Mouse (Mus musculus) macrophage (primary cell): ENCODE measurements around the gene Maml3. TPM values are rescaled to one million over a fixed set of nuclear protein-coding genes. Genes with fewer than 3 reads are reported as not detected.
A peak's percentile ranks its signal among the peaks of the same experiment; 100 is the strongest.

Experiments
- H3K27ac ChIP-seq: fragments of 350-480 bp; formaldehyde crosslinking; 2 replicates; pipeline ENCODE4 v1.9.0; 2021
- H3K36me3 ChIP-seq: fragments of 350-480 bp; formaldehyde crosslinking; 2 replicates; pipeline ENCODE4 v1.9.0; 2021; ENCODE audit errors: inconsistent target
- H3K4me3 ChIP-seq: fragments of 350-480 bp; formaldehyde crosslinking; 2 replicates; pipeline ENCODE4 v1.9.0; 2021; ENCODE audit errors: inconsistent target
- H3K79me2 ChIP-seq: fragments of 350-480 bp; formaldehyde crosslinking; 2 replicates; pipeline ENCODE4 v1.9.0; 2021; ENCODE audit errors: inconsistent target
- WGBS: methylation state at CpG from one replicate; pipeline ENCODE4 v1.1.7; 2026; ENCODE audit warnings: inconsistent platforms; ENCODE audit not compliant: missing documents; 5-methylcytosine and 5-hydroxymethylcytosine counted together
- polyA plus RNA-seq: library from polyadenylated mRNA; stranded (reverse); fragments of 250-400 nt; gene quantifications from 3 replicates; pipeline ENCODE4 v1.2.4, GENCODE M21; 2018; ENCODE audit warnings: inconsistent platforms

The Maml3 gene
- polyA plus RNA-seq, 1 experiment from 2014 or later = 0.72 TPM

DNA sequence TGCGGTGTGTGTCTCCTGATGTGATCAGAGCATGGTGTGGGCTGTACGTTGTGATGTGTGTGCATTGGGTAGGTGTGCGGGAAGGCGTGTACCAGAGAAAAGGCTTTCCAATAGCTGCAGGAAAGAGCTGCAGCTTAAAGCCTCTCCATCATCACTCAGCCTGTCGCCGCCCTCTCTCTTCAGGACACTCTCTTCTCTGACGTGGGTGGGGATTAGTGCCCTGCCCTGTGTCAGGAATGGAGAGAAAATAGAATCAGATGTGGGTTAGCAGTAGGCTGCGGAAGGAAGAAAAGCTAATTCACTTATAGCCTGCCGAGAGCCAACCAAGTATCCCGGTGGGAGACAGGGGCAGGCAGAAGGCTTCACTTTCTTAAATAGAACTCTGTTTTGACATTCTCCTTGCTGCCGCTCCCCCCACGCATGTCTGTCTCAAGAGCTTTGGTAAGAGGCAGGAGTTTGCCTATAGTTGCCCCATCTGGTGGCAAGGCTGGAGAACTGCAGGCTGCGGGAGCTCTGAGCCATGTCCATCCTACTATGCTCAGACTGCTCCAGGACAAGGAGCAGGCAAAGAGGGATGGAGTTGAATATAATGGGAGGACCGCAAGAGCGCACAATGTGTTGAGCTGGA is 456.7 kb downstream of the Maml3 start:
- Histone ChIP-seq H3K4me3 (no peak overlapping the region), H3K79me2 (no peaks in the 10 kb centered on the region), H3K27ac (no peak overlapping the region), H3K36me3 (no peaks in the 10 kb centered on the region)
- WGBS = 50% methylated on average over 15 of the region's 15 CpGs

DNA sequence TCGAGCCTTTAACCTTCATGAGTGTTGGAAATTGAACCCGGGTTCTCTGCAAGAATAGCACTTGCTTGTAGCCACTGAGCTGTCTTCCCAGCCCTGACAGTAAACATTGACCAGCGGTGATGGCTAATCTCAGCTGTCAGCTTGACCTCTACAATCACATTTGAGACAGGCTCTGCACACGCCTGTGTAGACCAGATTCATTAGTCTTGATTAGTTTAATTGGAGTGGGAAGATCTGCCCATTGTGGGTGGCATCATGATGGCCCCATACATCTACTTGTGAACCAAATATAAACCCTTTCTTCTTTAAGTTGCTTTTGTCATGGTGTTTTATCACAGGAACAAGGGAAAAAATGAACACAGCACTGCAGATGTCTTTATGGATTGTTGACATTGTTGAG is 457.5 kb downstream of the Maml3 start:
- Histone ChIP-seq H3K27ac (no peak overlapping the region), H3K79me2 (no peaks in the 10 kb centered on the region), H3K36me3 (no peaks in the 10 kb centered on the region), H3K4me3 (no peak overlapping the region)
- WGBS = 94% methylated on average over 4 of the region's 4 CpGs

DNA sequence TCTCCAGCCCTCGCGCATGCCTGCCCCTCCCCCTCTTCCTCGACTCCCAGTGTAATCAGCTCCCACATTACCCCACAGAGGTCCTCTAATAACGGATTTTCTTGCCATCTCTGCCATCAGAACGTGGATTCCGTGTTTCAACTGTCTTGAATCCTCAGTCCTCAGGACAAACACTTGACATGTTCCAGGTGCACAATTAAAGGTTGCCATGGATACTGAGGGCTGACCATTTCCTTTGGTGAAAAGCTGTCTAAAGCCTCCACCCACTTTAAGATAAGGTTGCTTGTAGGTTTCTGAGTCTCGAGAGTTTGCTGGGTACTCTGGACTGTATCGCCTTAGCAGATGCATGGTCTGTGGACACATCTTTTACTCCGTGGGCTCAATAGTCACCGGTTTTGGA is 458.6 kb downstream of the Maml3 start:
- Histone ChIP-seq H3K4me3 (no peak overlapping the region), H3K36me3 (no peaks in the 10 kb centered on the region), H3K79me2 (no peaks in the 10 kb centered on the region), H3K27ac (no peak overlapping the region)
- WGBS = 89% methylated on average over 10 of the region's 10 CpGs

DNA sequence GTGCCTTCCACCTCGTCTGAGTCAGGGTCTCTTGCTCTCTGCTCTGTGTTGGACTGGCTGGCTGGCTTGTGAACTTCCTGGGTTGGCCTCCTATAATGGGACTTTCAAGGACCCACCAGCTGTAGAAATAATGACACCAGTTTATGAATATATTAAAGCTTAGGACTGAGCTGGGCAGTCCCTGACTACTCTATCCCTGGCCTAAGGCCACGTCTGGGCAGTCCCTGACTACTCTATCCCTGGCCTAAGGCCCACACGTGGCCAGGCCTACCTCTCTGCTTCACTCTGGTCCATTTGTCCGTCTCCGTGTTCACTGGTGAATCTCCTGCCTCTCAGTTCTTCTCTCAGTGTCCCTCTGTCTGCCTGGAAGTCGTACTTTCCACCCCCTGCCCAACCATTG is 459.4 kb downstream of the Maml3 start:
- H3K27ac ChIP-seq = no peak overlapping the region
- no peak overlapping the region for H3K4me3 ChIP-seq
- H3K36me3 ChIP-seq = no peaks in the 10 kb centered on the region
- no peaks in the 10 kb centered on the region for H3K79me2 ChIP-seq
- WGBS = 91% methylated on average over 6 of the region's 6 CpGs

DNA sequence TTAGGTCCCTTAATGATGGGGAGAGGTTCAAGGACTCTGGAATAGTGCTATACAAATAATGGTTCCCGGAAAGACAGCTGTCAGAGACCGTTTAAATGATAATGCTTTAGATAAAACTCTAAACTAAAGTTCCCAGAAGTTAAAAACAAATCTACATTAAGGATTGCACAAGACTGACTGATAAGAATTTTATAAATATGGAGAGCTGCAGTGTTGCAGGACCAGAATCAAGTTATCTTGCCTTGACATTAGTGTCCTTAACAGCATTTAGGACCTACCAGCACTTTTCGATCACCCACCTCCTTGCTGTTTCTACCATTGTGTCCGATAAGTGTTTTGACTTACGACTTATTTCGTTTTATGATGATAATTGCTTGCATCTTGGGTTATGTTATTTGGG is 466.6 kb downstream of the Maml3 start:
- 98% methylated on average over 6 of the region's 6 CpGs for WGBS
- Histone ChIP-seq H3K79me2 (no peaks in the 10 kb centered on the region), H3K36me3 (no peaks in the 10 kb centered on the region), H3K4me3 (no peak overlapping the region), H3K27ac (no peak overlapping the region)

DNA sequence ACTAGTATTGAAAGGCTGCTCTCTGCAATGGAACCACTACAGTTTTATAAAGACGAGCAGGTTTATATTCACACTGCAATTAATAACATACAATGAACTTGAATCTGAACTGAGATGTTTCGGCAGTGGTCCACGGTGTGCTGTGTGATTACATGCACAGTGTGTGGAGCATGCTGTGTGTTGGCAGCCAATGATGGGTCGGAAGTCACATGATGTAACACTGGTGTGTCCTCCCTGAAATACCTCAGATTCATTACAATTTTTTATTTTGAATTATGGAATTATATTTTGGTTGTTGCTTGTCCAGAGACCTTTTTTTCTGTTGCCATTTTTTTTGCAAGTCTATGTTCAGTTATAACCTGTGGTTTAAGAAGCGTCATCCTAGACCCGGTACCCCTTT is 467.6 kb downstream of the Maml3 start:
- Histone ChIP-seq H3K4me3 (no peak overlapping the region), H3K36me3 (no peaks in the 10 kb centered on the region), H3K79me2 (no peaks in the 10 kb centered on the region), H3K27ac (no peak overlapping the region)
- 83% methylated on average over 6 of the region's 6 CpGs for WGBS

DNA sequence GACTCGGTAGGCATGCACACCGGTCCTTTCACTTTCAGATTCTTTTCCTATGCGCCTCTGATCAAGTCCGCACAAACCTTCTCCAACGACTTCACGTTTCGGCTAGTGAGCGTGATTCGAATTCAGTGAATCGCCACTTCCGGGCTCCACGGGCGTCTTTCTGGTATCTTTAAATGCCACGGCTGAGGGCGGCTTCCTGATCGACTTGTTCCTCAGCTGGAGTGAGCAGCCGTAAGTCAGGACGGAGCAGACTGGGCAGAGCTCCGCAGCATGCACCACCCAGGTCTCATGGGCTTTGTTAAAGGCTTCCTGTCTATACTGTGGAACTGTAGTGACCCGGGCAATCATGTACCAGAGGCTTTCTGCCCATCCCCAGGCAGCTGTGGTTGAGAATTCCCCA is 468.2 kb downstream of the Maml3 start:
- no peaks in the 10 kb centered on the region for H3K79me2 ChIP-seq
- H3K27ac ChIP-seq = peak overlapping the region; percentile 10
- 16% methylated on average over 20 of the region's 20 CpGs for WGBS
- H3K4me3 ChIP-seq = peak overlapping the region; percentile 37
- no peaks in the 10 kb centered on the region for H3K36me3 ChIP-seq

DNA sequence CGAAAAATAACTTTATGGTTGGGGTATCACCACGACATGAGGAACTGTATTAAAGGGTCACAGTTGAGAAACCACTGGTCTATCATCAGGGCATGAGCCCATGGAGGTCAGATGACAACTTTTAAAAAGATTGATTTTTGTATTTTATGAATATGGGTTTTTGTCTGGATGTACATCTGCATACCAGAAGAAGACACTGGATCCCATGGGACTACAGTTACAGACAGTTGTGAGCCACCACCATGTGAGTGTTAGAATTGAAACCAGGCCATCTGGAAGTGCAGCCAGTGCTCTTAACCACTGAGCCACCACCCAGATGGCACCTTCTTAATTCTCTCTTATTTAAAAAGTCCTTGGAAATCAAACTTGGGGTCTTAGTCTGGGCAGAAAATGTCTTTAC is 468.9 kb downstream of the Maml3 start:
- no peak overlapping the region for H3K27ac ChIP-seq
- H3K36me3 ChIP-seq = no peaks in the 10 kb centered on the region
- H3K4me3 ChIP-seq = peak overlapping the region; percentile 37
- WGBS = 18% methylated on average over 2 of the region's 2 CpGs
- no peaks in the 10 kb centered on the region for H3K79me2 ChIP-seq

Other genes starting within 250 kb of the Maml3 start
- 3.0 to 4.8 TPM (median 3.3 TPM) in 3 replicates for gene Foxo1, start 163.3 kb upstream of the Maml3 start, polyA plus RNA-seq